Mouse (Mus musculus): ENCODE data around the gene Tmem41a.

- TF ChIP-seq MYC (IDR thresholded peaks at IDR 0.05; ENCODE audit: low read depth, low read length) (no peak), POLR2A (IDR thresholded peaks at IDR 0.05; ENCODE audit: low read depth, low read length) (no peak), ELF1 (IDR thresholded peaks at IDR 0.05; ENCODE audit: low read depth, low read length) (no peak), ZNF384 (IDR thresholded peaks at IDR 0.05; ENCODE audit: low read depth, low read length) (no peak), CTCF (conservative IDR thresholded peaks at IDR 0.05 in 1 of 2, IDR thresholded peaks at IDR 0.05 in 1 of 2; ENCODE audit: low read depth in 2 of 2, low read length in 2 of 2) (no peak), POLR2AphosphoS2 (IDR thresholded peaks at IDR 0.05; ENCODE audit: low read depth, low read length) (no peak), JUN (IDR thresholded peaks at IDR 0.05; ENCODE audit: insufficient read depth, low read depth, low read length) (no peak), USF1 (IDR thresholded peaks at IDR 0.05; ENCODE audit: low read depth, low read length) (no peak), ZC3H11A (IDR thresholded peaks at IDR 0.05; ENCODE audit: low read depth, low read length) (no peak), NELFE (IDR thresholded peaks at IDR 0.05; ENCODE audit: low read depth, low read length) (no peak)
These were observed 44.4 kb upstream of the Tmem41a start for GRCm38 (mm10) chr16:21991774-21992173.
